18 mouse cellular contexts compared by ENCODE assay signal in genomic region chr14:16260541-16260940, GRCm38 (mm10). TPM values are rescaled to one million over a fixed set of nuclear protein-coding genes. Genes with fewer than 3 reads are reported as not detected.
DNase-seq lines count a peak whose midpoint lies in the region; ATAC-seq and TF ChIP-seq lines count a peak whose summit lies in the region.
"Had no signal": no experiment of that assay in that cellular context is flagged by ENCODE, and none has a peak within 500 bp of the region (broad histone marks: within the 10 kb centered on the region; RNA-seq: fewer than 3 reads in every experiment).

No protein-coding gene starts in this region.

- WGBS in forebrain, postnatal 0 days: 58% methylated on average over 6 of the region's 6 CpGs
- WGBS in forebrain, embryonic 13.5 days: 81% methylated on average over 6 of the region's 6 CpGs
- WGBS in midbrain, postnatal 0 days: 62% methylated on average over 6 of the region's 6 CpGs
- 80% methylated on average over 6 of the region's 6 CpGs for WGBS in midbrain, embryonic 13.5 days

- TF ChIP-seq CTCF in forebrain, postnatal 0 days (IDR thresholded peaks at IDR 0.05; ENCODE audit: low read depth): no peak
- no peak for TF ChIP-seq CTCF in midbrain, postnatal 0 days (IDR thresholded peaks at IDR 0.05)

- H3K36me3 ChIP-seq in forebrain, postnatal 0 days (ENCODE audit: insufficient read depth): 0 out of 2 replicates have a peak, but pooled peaks cover 7% of the 10 kb centered on the region
- peaks cover 25% of the 10 kb centered on the region for H3K36me3 ChIP-seq in forebrain, embryonic 13.5 days (ENCODE audit: poor library complexity, severe bottlenecking)
- H3K36me3 ChIP-seq in midbrain, postnatal 0 days (ENCODE audit: insufficient read depth, low read length): 0 out of 2 replicates have a peak, but pooled peaks cover 8% of the 10 kb centered on the region
- peaks cover 23% of the 10 kb centered on the region for H3K36me3 ChIP-seq in midbrain, embryonic 13.5 days

- no peaks in the 10 kb centered on the region for H3K9me3 ChIP-seq in forebrain, postnatal 0 days (ENCODE audit: low read length)
- no peaks in the 10 kb centered on the region for H3K9me3 ChIP-seq in forebrain, embryonic 13.5 days (replicated peaks)
- H3K9me3 ChIP-seq in midbrain, postnatal 0 days (ENCODE audit: low read length): no peaks in the 10 kb centered on the region
- H3K9me3 ChIP-seq in midbrain, embryonic 13.5 days: no peaks in the 10 kb centered on the region
- H3K9me3 ChIP-seq: embryonic facial prominence, embryonic 12.5 days; hindbrain, embryonic 12.5 days had no signal

- no peaks in the 10 kb centered on the region for H3K4me1 ChIP-seq in forebrain, postnatal 0 days (ENCODE audit: insufficient read depth)
- H3K4me1 ChIP-seq in forebrain, embryonic 13.5 days: no peaks in the 10 kb centered on the region
- H3K4me1 ChIP-seq in midbrain, postnatal 0 days (ENCODE audit: insufficient read depth, low read length): no peaks in the 10 kb centered on the region
- H3K4me1 ChIP-seq in midbrain, embryonic 13.5 days (replicated peaks): no peaks in the 10 kb centered on the region
- H3K4me1 ChIP-seq: embryonic facial prominence, embryonic 12.5 days; hindbrain, embryonic 12.5 days had no signal

- ATAC-seq in forebrain, postnatal 0 days: peak; percentile 86
- no peak for ATAC-seq in forebrain, embryonic 13.5 days
- ATAC-seq in midbrain, postnatal 0 days (ENCODE audit: low FRiP score): no peak
- no peak for ATAC-seq in midbrain, embryonic 13.5 days
- ATAC-seq: activated CD4-positive, CD25-positive, alpha-beta regulatory T cell, adult 4 months; midbrain, embryonic 16.5 days had no signal

- H3K4me2 ChIP-seq in forebrain, postnatal 0 days (ENCODE audit: low read depth): no peak overlapping the region
- H3K4me2 ChIP-seq in forebrain, embryonic 13.5 days: no peak overlapping the region
- H3K4me2 ChIP-seq in midbrain, postnatal 0 days (ENCODE audit: low read depth, low read length, poor library complexity, severe bottlenecking): no peak overlapping the region
- no peak overlapping the region for H3K4me2 ChIP-seq in midbrain, embryonic 13.5 days (replicated peaks)
- H3K4me2 ChIP-seq: embryonic facial prominence, embryonic 12.5 days; hindbrain, embryonic 12.5 days had no signal

- DNase-seq in forebrain, postnatal 0 days: peak; percentile 27
- peak; percentile 57 for DNase-seq in midbrain, postnatal 0 days (ENCODE audit: low spot score)
- DNase-seq in cerebellum, adult 8-10 months: peak; percentile 65
- DNase-seq in right cerebral cortex, postnatal 4 days: peak; percentile 13
- no peak for DNase-seq in retina, postnatal 1 day
- DNase-seq in lung, postnatal 36 days: no peak
- DNase-seq: heart, adult 11 months; kidney, adult 18-20 months; kidney, postnatal 25 days; lung, adult 2 months; thymus, postnatal 14 days had no signal

- no peak overlapping the region for H3K4me3 ChIP-seq in forebrain, postnatal 0 days (ENCODE audit: low read depth, low read length)
- H3K4me3 ChIP-seq in forebrain, embryonic 13.5 days: no peak overlapping the region
- no peak overlapping the region for H3K4me3 ChIP-seq in midbrain, postnatal 0 days (ENCODE audit: low read depth, low read length)
- H3K4me3 ChIP-seq in midbrain, embryonic 13.5 days (replicated peaks): no peak overlapping the region
- H3K4me3 ChIP-seq: embryonic facial prominence, embryonic 12.5 days; hindbrain, embryonic 12.5 days had no signal

- no peaks in the 10 kb centered on the region for H3K27me3 ChIP-seq in forebrain, postnatal 0 days (ENCODE audit: insufficient read depth, low read length)
- no peaks in the 10 kb centered on the region for H3K27me3 ChIP-seq in forebrain, embryonic 13.5 days
- no peaks in the 10 kb centered on the region for H3K27me3 ChIP-seq in midbrain, postnatal 0 days (ENCODE audit: insufficient read depth, low read length)
- no peaks in the 10 kb centered on the region for H3K27me3 ChIP-seq in midbrain, embryonic 13.5 days
- H3K27me3 ChIP-seq: embryonic facial prominence, embryonic 12.5 days; hindbrain, embryonic 12.5 days had no signal

- no peak overlapping the region for H3K27ac ChIP-seq in forebrain, postnatal 0 days (ENCODE audit: low read depth, low read length)
- H3K27ac ChIP-seq in forebrain, embryonic 13.5 days: no peak overlapping the region
- H3K27ac ChIP-seq in midbrain, postnatal 0 days (ENCODE audit: low read depth, low read length): no peak overlapping the region
- no peak overlapping the region for H3K27ac ChIP-seq in midbrain, embryonic 13.5 days
- H3K27ac ChIP-seq: embryonic facial prominence, embryonic 12.5 days; hindbrain, embryonic 12.5 days; stomach, postnatal 0 days had no signal

- no peak overlapping the region for H3K9ac ChIP-seq in forebrain, postnatal 0 days
- H3K9ac ChIP-seq in forebrain, embryonic 13.5 days: no peak overlapping the region
- no peak overlapping the region for H3K9ac ChIP-seq in midbrain, postnatal 0 days (replicated peaks; ENCODE audit: low read length, poor library complexity, severe bottlenecking)
- no peak overlapping the region for H3K9ac ChIP-seq in midbrain, embryonic 13.5 days (replicated peaks)
- H3K9ac ChIP-seq: embryonic facial prominence, embryonic 12.5 days; hindbrain, embryonic 12.5 days had no signal

RNA-seq across cellular contexts. Expression of gene Oxsm, which starts 10.9 kb away (rescaled TPM):
- total RNA-seq in forebrain, postnatal 0 days (2014; rRNA removed): 4.2 and 4.3 TPM in 2 replicates
- polyA plus RNA-seq in forebrain, postnatal 0 days (2015; fragmentation: Nextera tagmentation; extraction: Ambion mirVana): 0.84 and 1.2 TPM in 2 replicates
- 1.6 and 2.1 TPM in 2 replicates for polyA plus RNA-seq in forebrain, embryonic 13.5 days (2015; fragmentation: Nextera tagmentation; extraction: Ambion mirVana)
- total RNA-seq in midbrain, postnatal 0 days (2014; rRNA removed): 5.0 and 5.5 TPM in 2 replicates
- 1.3 TPM in 2 replicates for polyA plus RNA-seq in midbrain, postnatal 0 days (2015; fragmentation: Nextera tagmentation; extraction: Ambion mirVana)
- polyA plus RNA-seq in midbrain, embryonic 13.5 days (2015; fragmentation: Nextera tagmentation; extraction: Ambion mirVana): 1.9 and 2.0 TPM in 2 replicates

RNA-seq across cellular contexts. Expression of gene Ngly1, which starts 11.5 kb away (rescaled TPM):
- total RNA-seq in forebrain, postnatal 0 days (2014; rRNA removed): 25.5 and 25.6 TPM in 2 replicates
- polyA plus RNA-seq in forebrain, postnatal 0 days (2015; fragmentation: Nextera tagmentation; extraction: Ambion mirVana): 21.2 and 22.9 TPM in 2 replicates
- 26.9 and 30.6 TPM in 2 replicates for polyA plus RNA-seq in forebrain, embryonic 13.5 days (2015; fragmentation: Nextera tagmentation; extraction: Ambion mirVana)
- total RNA-seq in midbrain, postnatal 0 days (2014; rRNA removed): 16.4 and 27.4 TPM in 2 replicates
- polyA plus RNA-seq in midbrain, postnatal 0 days (2015; fragmentation: Nextera tagmentation; extraction: Ambion mirVana): 23.7 and 23.8 TPM in 2 replicates
- polyA plus RNA-seq in midbrain, embryonic 13.5 days (2015; fragmentation: Nextera tagmentation; extraction: Ambion mirVana): 24.3 and 26.2 TPM in 2 replicates

Comparison
In these comparisons a context has a peak if more than half of its experiments do, and no peak if none do; other contexts are left out.
1. DNase-seq: peak in forebrain, postnatal 0 days (single experiment), midbrain, postnatal 0 days (single experiment), cerebellum, adult 8-10 months (single experiment) and right cerebral cortex, postnatal 4 days (single experiment); none in retina, postnatal 1 day (single experiment) and lung, postnatal 36 days (single experiment).